Mouse (Mus musculus) adrenal gland, postnatal 0 days (tissue): ENCODE data around the gene Eno4. TPM values are rescaled to one million over a fixed set of nuclear protein-coding genes. Genes with fewer than 3 reads are reported as not detected.

Experiments
- microRNA-seq: library from miRNA; unstranded; fragments of <30 nt; microRNA quantifications from one replicate; pipeline ENCODE4, GENCODE M21; 2016; ENCODE audit warnings: borderline replicate concordance; ENCODE audit not compliant: insufficient number of aligned reads
- polyA plus RNA-seq: library from polyadenylated mRNA; unstranded; fragments of >200 nt; fragmentation: Nextera tagmentation; extraction: Ambion mirVana; gene quantifications from 2 replicates; pipeline ENCODE4 v1.2.1, GENCODE M21; 2015

The Eno4 gene
- polyA plus RNA-seq = 0.37 TPM in 1 of 2 replicates, not detected in the other

DNA sequence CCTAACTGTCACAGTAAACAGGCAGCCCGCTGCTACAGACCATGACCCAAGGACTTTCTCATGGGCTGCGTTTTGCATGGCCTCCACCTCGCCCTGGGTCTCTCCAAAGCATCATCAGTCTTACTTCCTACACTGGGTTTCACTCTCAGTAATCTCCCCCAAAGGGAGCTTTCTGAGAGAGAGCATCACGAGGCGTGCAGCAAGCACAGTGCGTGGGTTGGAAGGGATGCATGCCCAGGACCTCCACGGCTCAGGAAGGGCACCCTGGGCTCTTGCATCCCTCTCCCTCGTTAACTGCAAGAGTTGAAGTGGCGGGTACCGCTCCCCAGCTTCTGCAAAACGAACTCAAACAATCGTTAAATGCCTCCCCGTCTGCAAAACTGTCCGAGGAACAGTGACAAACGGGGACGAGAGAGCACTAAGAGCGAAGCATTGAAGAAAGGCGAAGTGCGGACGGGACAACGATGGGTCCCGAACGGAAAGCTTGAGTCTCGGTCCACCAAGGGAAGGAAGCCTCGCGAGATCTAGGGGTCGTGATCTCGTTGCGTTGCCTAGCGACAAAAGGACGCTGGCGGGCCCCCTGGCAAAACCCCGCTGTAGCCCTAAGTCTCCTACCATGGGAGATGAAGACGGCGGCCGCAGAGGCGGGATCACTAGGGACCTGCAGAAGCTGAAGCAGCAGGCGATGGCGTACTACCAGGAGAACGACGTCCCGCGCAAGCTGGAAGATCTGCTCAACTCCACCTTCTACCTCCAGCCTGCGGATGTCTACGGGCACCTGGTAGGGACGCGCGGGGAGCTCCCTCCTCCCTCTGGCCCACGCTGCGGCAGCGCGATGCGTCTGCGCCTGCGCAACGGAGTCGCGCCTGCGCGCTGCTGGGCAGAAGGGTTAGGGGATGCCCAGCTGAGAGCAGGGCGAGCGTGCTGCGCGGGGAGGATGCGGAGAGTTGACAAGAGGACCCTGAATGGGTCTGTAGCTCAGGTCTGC lies at the start of gene Eno4, which contains the start of gene Hspa12a:
Eno4 (plus strand) TSS at position 585 of the 988 bp plus-strand sequence.
Hspa12a (minus strand) TSS at position 814 of the 988 bp plus-strand sequence.

Small RNAs within 50 kb of the gene (microRNA-seq; reads per million reads assigned to microRNA genes)
- 1.1 reads per million for gene Mir3086

Other genes with a start within 250 kb of the Eno4 start
- gene Pnliprp1, start 214.5 kb upstream of the Eno4 start, polyA plus RNA-seq = not detected in 2 replicates
- gene Pnliprp2, start 183.7 kb upstream of the Eno4 start, polyA plus RNA-seq = not detected in 2 replicates
- gene 1700019N19Rik, start 149.0 kb upstream of the Eno4 start, polyA plus RNA-seq = not detected in 2 replicates
- gene Hspa12a, start 229 bp downstream of the Eno4 start, polyA plus RNA-seq = 16.5 and 17.7 TPM in 2 replicates
- gene Shtn1, start 132.7 kb downstream of the Eno4 start, polyA plus RNA-seq = 3.3 and 6.1 TPM in 2 replicates
- not detected in 2 replicates for gene Vax1, start 226.6 kb downstream of the Eno4 start, polyA plus RNA-seq